20 mouse cellular contexts compared by ENCODE assay signal in genomic region chr17:78501259-78501817, GRCm38 (mm10). TPM values are rescaled to one million over a fixed set of nuclear protein-coding genes. Genes with fewer than 3 reads are reported as not detected.
DNase-seq lines count a peak whose midpoint lies in the region; ATAC-seq and TF ChIP-seq lines count a peak whose summit lies in the region.
"Had no signal": no experiment of that assay in that cellular context is flagged by ENCODE, and none has a peak within 500 bp of the region (broad histone marks: within the 10 kb centered on the region; RNA-seq: fewer than 3 reads in every experiment).

No protein-coding gene starts in this region.

- TF ChIP-seq CTCF in forebrain, postnatal 0 days (IDR thresholded peaks at IDR 0.05; ENCODE audit: low read depth), result no peak

- no peak overlapping the region for H3K27ac ChIP-seq in neural tube, embryonic 12.5 days
- no peak overlapping the region for H3K27ac ChIP-seq in forebrain, postnatal 0 days (ENCODE audit: low read depth, low read length)
- H3K27ac ChIP-seq: gastrocnemius, adult 2 months; heart, embryonic 10.5 days; limb, embryonic 10.5 days; liver, embryonic 14.5 days had no signal

- no peaks in the 10 kb centered on the region for H3K4me1 ChIP-seq in neural tube, embryonic 12.5 days
- no peaks in the 10 kb centered on the region for H3K4me1 ChIP-seq in forebrain, postnatal 0 days (ENCODE audit: insufficient read depth)
- H3K4me1 ChIP-seq: heart, embryonic 10.5 days; limb, embryonic 10.5 days; megakaryocyte, embryonic 14.5 days had no signal

- no peak overlapping the region for H3K4me3 ChIP-seq in neural tube, embryonic 12.5 days
- no peak overlapping the region for H3K4me3 ChIP-seq in forebrain, postnatal 0 days (ENCODE audit: low read depth, low read length)
- H3K4me3 ChIP-seq: gastrocnemius, adult 2 months; heart, embryonic 10.5 days; limb, embryonic 10.5 days; megakaryocyte, embryonic 14.5 days had no signal

- H3K9ac ChIP-seq in neural tube, embryonic 12.5 days, result no peak overlapping the region
- no peak overlapping the region for H3K9ac ChIP-seq in forebrain, postnatal 0 days
- H3K9ac ChIP-seq: liver, embryonic 14.5 days had no signal

- WGBS in neural tube, embryonic 12.5 days, result 28% methylated on average over 7 of the region's 7 CpGs
- 13% methylated on average over 7 of the region's 7 CpGs for WGBS in forebrain, postnatal 0 days

- no peaks in the 10 kb centered on the region for H3K27me3 ChIP-seq in neural tube, embryonic 12.5 days (replicated peaks)
- no peaks in the 10 kb centered on the region for H3K27me3 ChIP-seq in forebrain, postnatal 0 days (ENCODE audit: insufficient read depth, low read length)
- H3K27me3 ChIP-seq: megakaryocyte, embryonic 14.5 days had no signal

- H3K9me3 ChIP-seq in neural tube, embryonic 12.5 days, result no peaks in the 10 kb centered on the region
- no peaks in the 10 kb centered on the region for H3K9me3 ChIP-seq in forebrain, postnatal 0 days (ENCODE audit: low read length)
- H3K9me3 ChIP-seq: heart, embryonic 10.5 days; limb, embryonic 10.5 days; megakaryocyte, embryonic 14.5 days had no signal

- no peak for DNase-seq in neural tube, embryonic 10.5 days (ENCODE audit: extremely low spot score, low spot score)
- peak; percentile 24 for DNase-seq in forebrain, postnatal 0 days
- peak; percentile 50 for DNase-seq in mesoderm, embryonic 11.5 days (ENCODE audit: low read depth, low spot score)
- DNase-seq in cerebellum, postnatal 4 days (ENCODE audit: low spot score in 2 of 2), result no peak
- no peak for DNase-seq in ovary, postnatal 14 days (ENCODE audit: low spot score)
- DNase-seq in cerebellum, adult 11-12 months, result no peak
- DNase-seq: adrenal gland, adult 2 months; cerebellum, adult 2 months; gastrocnemius, adult 2 months; heart, postnatal 36 days; kidney, adult 11 months; thymus, postnatal 14 days had no signal

- peak; percentile 79 for ATAC-seq in neural tube, embryonic 12.5 days (ENCODE audit: low FRiP score, low read depth)
- peak; percentile 66; the same call in 1 of the 2 replicates for ATAC-seq in forebrain, postnatal 0 days
- ATAC-seq in erythroblast, adult 5-6 weeks (replicated peaks; ENCODE audit: low FRiP score, poor library complexity, severe bottlenecking), result no peak
- ATAC-seq: lung, postnatal 0 days had no signal

- H3K36me3 ChIP-seq in neural tube, embryonic 12.5 days, result no peaks in the 10 kb centered on the region
- no peaks in the 10 kb centered on the region for H3K36me3 ChIP-seq in forebrain, postnatal 0 days (ENCODE audit: insufficient read depth)
- H3K36me3 ChIP-seq: heart, embryonic 10.5 days; limb, embryonic 10.5 days had no signal

- H3K4me2 ChIP-seq in neural tube, embryonic 12.5 days (replicated peaks), result no peak overlapping the region
- H3K4me2 ChIP-seq in forebrain, postnatal 0 days (ENCODE audit: low read depth), result no peak overlapping the region

RNA-seq across cellular contexts. Expression of gene Vit, which starts 6.5 kb away (rescaled TPM):
- 15.1 and 15.9 TPM in 2 replicates for polyA plus RNA-seq in neural tube, embryonic 12.5 days (2016; fragmentation: Nextera tagmentation; extraction: Ambion mirVana)
- 6.8 and 11.5 TPM in 2 replicates for total RNA-seq in forebrain, postnatal 0 days (2014; rRNA removed)
- 8.3 and 12.0 TPM in 2 replicates for polyA plus RNA-seq in forebrain, postnatal 0 days (2015; fragmentation: Nextera tagmentation; extraction: Ambion mirVana)
- not detected in 2 replicates for total RNA-seq in erythroblast, adult 5-6 weeks (2015; ENCODE audit: low replicate concordance)
- total RNA-seq in erythroblast, adult 5-6 weeks (2017; ENCODE audit: low replicate concordance), result not detected in 2 replicates
- total RNA-seq: neutrophil, adult 5-6 weeks had no signal
- polyA plus RNA-seq: limb, embryonic 10.5 days had no signal

Comparison
In these comparisons a context has a peak if more than half of its experiments do, and no peak if none do; other contexts are left out.
1. DNase-seq: peak in forebrain, postnatal 0 days (single experiment) and mesoderm, embryonic 11.5 days (single experiment); none in neural tube, embryonic 10.5 days (single experiment), cerebellum, postnatal 4 days (0 of 2), ovary, postnatal 14 days (single experiment) and cerebellum, adult 11-12 months (single experiment).